Mouse (Mus musculus) liver, embryonic 12.5 days (tissue): ENCODE data around the gene Thsd1. TPM values are rescaled to one million over a fixed set of nuclear protein-coding genes. Genes with fewer than 3 reads are reported as not detected.

Source experiments
- ATAC-seq: fragments of 200-750 bp; cut with Nextera tagmentation; 2 replicates; pipeline ENCODE4 v1.8.0; 2017; ENCODE audit warnings: moderate number of reproducible peaks, mild to moderate bottlenecking, moderate library complexity
- H3K27ac ChIP-seq: fragments of 300-500 bp; sonication (generic); 2 replicates; pipeline ENCODE4 v1.5.1; 2016; ENCODE audit warnings: mild to moderate bottlenecking
- H3K27me3 ChIP-seq: fragments of 300-500 bp; sonication (generic); replicated peaks from 2 replicates; pipeline ENCODE4 v1.6.1; 2016; ENCODE audit warnings: mild to moderate bottlenecking, moderate library complexity
- H3K36me3 ChIP-seq: fragments of 300-500 bp; sonication (generic); 2 replicates; pipeline ENCODE4 v1.6.1; 2016; ENCODE audit warnings: mild to moderate bottlenecking, moderate library complexity
- H3K4me1 ChIP-seq: fragments of 300-500 bp; sonication (generic); 2 replicates; pipeline ENCODE4 v1.6.1; 2016
- H3K4me2 ChIP-seq: fragments of 300-500 bp; sonication (generic); 2 replicates; pipeline ENCODE4 v1.6.1; 2016; ENCODE audit warnings: mild to moderate bottlenecking, moderate library complexity
- H3K4me3 ChIP-seq: fragments of 300-500 bp; sonication (generic); 2 replicates; pipeline ENCODE4 v1.5.1; 2016; ENCODE audit warnings: mild to moderate bottlenecking, moderate library complexity
- H3K9ac ChIP-seq: fragments of 300-500 bp; sonication (generic); 2 replicates; pipeline ENCODE4 v1.6.1; 2016; ENCODE audit warnings: mild to moderate bottlenecking, moderate library complexity
- H3K9me3 ChIP-seq: fragments of 300-500 bp; sonication (generic); replicated peaks from 2 replicates; pipeline ENCODE4 v1.6.1; 2016; ENCODE audit warnings: mild to moderate bottlenecking, moderate library complexity
- WGBS: fragments of 180-500 bp; shearing (Covaris S2); methylation state at CpG from one replicate; pipeline ENCODE4 v1.1.7; 2016; ENCODE audit not compliant: insufficient replicate concordance; 5-methylcytosine and 5-hydroxymethylcytosine counted together
- polyA plus RNA-seq: library from polyadenylated mRNA; unstranded; fragments of >200 nt; fragmentation: Nextera tagmentation; extraction: Ambion mirVana; gene quantifications from 2 replicates; pipeline ENCODE4 v1.2.1, GENCODE M21; 2016

The Thsd1 gene
- polyA plus RNA-seq, 1 experiment from 2014 or later: 4.5 TPM

GRCm38 (mm10) chr8:22226361-22226760 lies 752 bp upstream of the Thsd1 start:
- no peak overlapping the region for H3K4me2 ChIP-seq
- 42% methylated on average over 8 of the region's 8 CpGs for WGBS
- no peak overlapping the region for H3K4me3 ChIP-seq
- H3K9me3 ChIP-seq: no peaks in the 10 kb centered on the region
- H3K4me1 ChIP-seq: peaks cover 7% of the 10 kb centered on the region; the same call in 1 of the 2 replicates
- H3K27me3 ChIP-seq: peaks cover 37% of the 10 kb centered on the region
- H3K36me3 ChIP-seq: peaks cover 3% of the 10 kb centered on the region; the same call in 1 of the 2 replicates
- H3K9ac ChIP-seq: no peak overlapping the region
- ATAC-seq: no peak
- no peak overlapping the region for H3K27ac ChIP-seq

- ATAC-seq: no peak
Observed at GRCm38 (mm10) chr8:22228621-22229020, 1.5 kb downstream of the Thsd1 start.

GRCm38 (mm10) chr8:22242986-22243385 lies 15.9 kb downstream of the Thsd1 start:
- H3K36me3 ChIP-seq: no peaks in the 10 kb centered on the region
- no peak overlapping the region for H3K9ac ChIP-seq
- no peaks in the 10 kb centered on the region for H3K9me3 ChIP-seq
- H3K4me1 ChIP-seq: no peaks in the 10 kb centered on the region
- H3K27ac ChIP-seq: no peak overlapping the region
- no peak for ATAC-seq
- no peak overlapping the region for H3K4me3 ChIP-seq
- 83% methylated on average over 9 of the region's 9 CpGs for WGBS
- no peaks in the 10 kb centered on the region for H3K27me3 ChIP-seq
- no peak overlapping the region for H3K4me2 ChIP-seq

More at GRCm38 (mm10) chr8:22228621-22229020, 1.5 kb downstream of the Thsd1 start:
- Histone ChIP-seq H3K9ac (no peak overlapping the region), H3K4me1 (peaks cover 7% of the 10 kb centered on the region; the same call in 1 of the 2 replicates), H3K9me3 (no peaks in the 10 kb centered on the region), H3K36me3 (no peaks in the 10 kb centered on the region), H3K27me3 (peaks cover 37% of the 10 kb centered on the region), H3K4me3 (peak overlapping the region; percentile 4; the same call in 1 of the 2 replicates), H3K27ac (no peak overlapping the region), H3K4me2 (peak overlapping the region; percentile 67; the same call in 1 of the 2 replicates)
- 17% methylated on average over 7 of the region's 7 CpGs for WGBS

GRCm38 (mm10) chr8:22245663-22246062 lies 18.6 kb downstream of the Thsd1 start:
- Histone ChIP-seq H3K9ac (no peak overlapping the region), H3K27me3 (no peaks in the 10 kb centered on the region), H3K4me2 (no peak overlapping the region), H3K4me3 (no peak overlapping the region), H3K27ac (no peak overlapping the region), H3K9me3 (no peaks in the 10 kb centered on the region), H3K4me1 (no peaks in the 10 kb centered on the region), H3K36me3 (no peaks in the 10 kb centered on the region)
- ATAC-seq: no peak
- WGBS: 26% methylated on average over 1 of the region's 1 CpGs

DNA sequence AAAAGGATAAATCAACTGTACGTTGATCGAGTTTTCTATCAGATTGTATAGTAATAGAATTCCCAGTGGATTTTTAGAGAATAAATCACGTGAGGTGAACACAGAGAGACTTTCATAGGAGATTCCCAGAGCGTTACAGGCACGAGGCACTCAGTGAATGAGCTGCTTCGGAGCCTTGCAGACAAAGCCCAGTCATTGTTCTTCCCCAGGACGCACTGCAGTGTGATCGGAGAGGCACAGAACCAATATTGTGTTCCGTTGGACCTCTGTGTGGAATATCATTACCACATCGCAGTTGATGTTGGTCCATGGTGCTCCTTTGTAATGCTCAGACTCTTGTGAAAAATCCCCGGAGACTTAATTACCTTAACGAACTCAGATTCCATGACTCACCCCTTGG lies 20.8 kb downstream of the Thsd1 start:
- H3K4me1 ChIP-seq: no peaks in the 10 kb centered on the region
- no peaks in the 10 kb centered on the region for H3K9me3 ChIP-seq
- H3K27me3 ChIP-seq: no peaks in the 10 kb centered on the region
- WGBS: 81% methylated on average over 12 of the region's 12 CpGs
- no peaks in the 10 kb centered on the region for H3K36me3 ChIP-seq
- no peak overlapping the region for H3K9ac ChIP-seq
- no peak for ATAC-seq
- no peak overlapping the region for H3K4me2 ChIP-seq
- H3K27ac ChIP-seq: no peak overlapping the region
- H3K4me3 ChIP-seq: no peak overlapping the region

DNA sequence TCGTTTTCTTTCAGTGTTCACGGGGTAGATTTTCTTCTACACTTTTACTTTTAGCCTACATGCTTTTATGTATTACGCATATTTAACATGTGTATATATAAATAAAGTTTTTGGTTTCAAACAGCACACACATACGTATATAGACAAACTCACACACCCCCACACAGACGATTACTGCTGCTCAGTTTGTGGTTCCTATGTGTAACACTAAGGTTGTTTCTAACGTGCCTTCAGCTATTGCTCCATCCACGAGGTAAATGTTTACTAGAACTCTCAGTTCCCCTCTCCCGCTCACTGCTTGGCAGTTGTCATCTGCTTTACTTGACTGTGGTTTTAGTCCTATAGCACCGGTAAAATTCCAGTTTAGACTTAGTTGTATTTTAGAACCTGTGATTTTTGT lies 22.0 kb downstream of the Thsd1 start:
- H3K9ac ChIP-seq: no peak overlapping the region
- no peak overlapping the region for H3K4me3 ChIP-seq
- no peak for ATAC-seq
- no peak overlapping the region for H3K4me2 ChIP-seq
- 63% methylated on average over 9 of the region's 9 CpGs for WGBS
- no peak overlapping the region for H3K27ac ChIP-seq
- H3K4me1 ChIP-seq: no peaks in the 10 kb centered on the region
- no peaks in the 10 kb centered on the region for H3K36me3 ChIP-seq
- no peaks in the 10 kb centered on the region for H3K27me3 ChIP-seq
- H3K9me3 ChIP-seq: peaks cover 3% of the 10 kb centered on the region; the same call in 1 of the 2 replicates

GRCm38 (mm10) chr8:22258946-22259450 lies 31.9 kb downstream of the Thsd1 start:
- no peak overlapping the region for H3K4me2 ChIP-seq
- peaks cover 4% of the 10 kb centered on the region; the same call in 1 of the 2 replicates for H3K4me1 ChIP-seq
- no peak for ATAC-seq
- peaks cover 6% of the 10 kb centered on the region; the same call in 1 of the 2 replicates for H3K9me3 ChIP-seq
- no peaks in the 10 kb centered on the region for H3K36me3 ChIP-seq
- no peak overlapping the region for H3K9ac ChIP-seq
- no peak overlapping the region for H3K27ac ChIP-seq
- 80% methylated on average over 18 of the region's 18 CpGs for WGBS
- no peak overlapping the region for H3K4me3 ChIP-seq
- no peaks in the 10 kb centered on the region for H3K27me3 ChIP-seq

DNA sequence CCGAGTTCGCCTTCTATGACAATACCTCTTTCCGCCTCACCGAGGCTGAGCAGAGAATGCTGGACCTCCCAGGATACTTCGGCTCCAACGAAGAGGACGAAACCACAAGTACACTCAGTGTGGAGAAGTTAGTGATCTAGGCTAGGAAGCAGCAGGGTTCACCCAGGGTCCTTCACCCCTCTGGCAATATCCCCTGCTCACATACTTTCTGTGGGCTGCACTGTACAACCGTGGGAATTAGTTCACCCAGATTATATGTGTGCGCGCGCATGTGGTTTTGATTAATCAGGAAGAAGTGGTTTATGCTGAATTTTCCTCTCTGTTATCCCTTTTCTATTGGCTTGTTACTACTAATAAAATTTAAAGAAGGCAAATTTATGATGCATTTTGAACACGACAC lies 32.4 kb downstream of the Thsd1 start:
- Histone ChIP-seq H3K36me3 (no peaks in the 10 kb centered on the region), H3K27me3 (no peaks in the 10 kb centered on the region), H3K27ac (no peak overlapping the region), H3K4me3 (no peak overlapping the region), H3K9me3 (0 out of 2 replicates have a peak, but pooled peaks cover under 1% of the 10 kb centered on the region), H3K9ac (no peak overlapping the region), H3K4me2 (no peak overlapping the region), H3K4me1 (peaks cover 4% of the 10 kb centered on the region; the same call in 1 of the 2 replicates)
- 79% methylated on average over 12 of the region's 12 CpGs for WGBS
- no peak for ATAC-seq

GRCm38 (mm10) chr8:22260091-22260722 lies 33.1 kb downstream of the Thsd1 start:
- Histone ChIP-seq H3K27ac (no peak overlapping the region), H3K36me3 (no peaks in the 10 kb centered on the region), H3K27me3 (no peaks in the 10 kb centered on the region), H3K4me1 (peaks cover 4% of the 10 kb centered on the region; the same call in 1 of the 2 replicates), H3K4me3 (no peak overlapping the region), H3K9me3 (no peaks in the 10 kb centered on the region), H3K9ac (no peak overlapping the region), H3K4me2 (no peak overlapping the region)
- no peak for ATAC-seq
- 13% methylated on average over 9 of the region's 9 CpGs for whole genome bisulfite sequencing

GRCm38 (mm10) chr8:22262267-22262666 lies 35.2 kb downstream of the Thsd1 start:
- Histone ChIP-seq H3K9me3 (no peaks in the 10 kb centered on the region), H3K9ac (no peak overlapping the region), H3K27me3 (no peaks in the 10 kb centered on the region), H3K27ac (no peak overlapping the region), H3K4me1 (peaks cover 4% of the 10 kb centered on the region; the same call in 1 of the 2 replicates), H3K36me3 (no peaks in the 10 kb centered on the region), H3K4me2 (no peak overlapping the region), H3K4me3 (no peak overlapping the region)
- ATAC-seq: no peak
- 65% methylated on average over 3 of the region's 3 CpGs for WGBS

- WGBS: 64% methylated on average over 6 of the region's 6 CpGs
- Histone ChIP-seq H3K4me3 (no peak overlapping the region), H3K36me3 (no peaks in the 10 kb centered on the region), H3K4me2 (no peak overlapping the region), H3K27ac (no peak overlapping the region), H3K9me3 (no peaks in the 10 kb centered on the region), H3K27me3 (no peaks in the 10 kb centered on the region), H3K4me1 (peaks cover 4% of the 10 kb centered on the region; the same call in 1 of the 2 replicates), H3K9ac (no peak overlapping the region)
- no peak for ATAC-seq
Observed at GRCm38 (mm10) chr8:22264292-22264691, 37.2 kb downstream of the Thsd1 start.

GRCm38 (mm10) chr8:22264787-22265186 lies 37.7 kb downstream of the Thsd1 start:
- no peak for ATAC-seq
- Histone ChIP-seq H3K9me3 (no peaks in the 10 kb centered on the region), H3K36me3 (no peaks in the 10 kb centered on the region), H3K9ac (no peak overlapping the region), H3K4me2 (no peak overlapping the region), H3K4me3 (no peak overlapping the region), H3K27ac (no peak overlapping the region), H3K27me3 (no peaks in the 10 kb centered on the region), H3K4me1 (peaks cover 4% of the 10 kb centered on the region; the same call in 1 of the 2 replicates)
- 70% methylated on average over 6 of the region's 6 CpGs for WGBS
